Mouse (Mus musculus): ENCODE data around the gene Fam98b. TPM values are rescaled to one million over a fixed set of nuclear protein-coding genes. Genes with fewer than 3 reads are reported as not detected.
A peak's percentile ranks its signal among the peaks of the same experiment; 100 is the strongest.

Fam98b gene
- polyA plus RNA-seq (2012; rRNA removed) = 38.6 and 41.4 TPM in 2 replicates

DNA sequence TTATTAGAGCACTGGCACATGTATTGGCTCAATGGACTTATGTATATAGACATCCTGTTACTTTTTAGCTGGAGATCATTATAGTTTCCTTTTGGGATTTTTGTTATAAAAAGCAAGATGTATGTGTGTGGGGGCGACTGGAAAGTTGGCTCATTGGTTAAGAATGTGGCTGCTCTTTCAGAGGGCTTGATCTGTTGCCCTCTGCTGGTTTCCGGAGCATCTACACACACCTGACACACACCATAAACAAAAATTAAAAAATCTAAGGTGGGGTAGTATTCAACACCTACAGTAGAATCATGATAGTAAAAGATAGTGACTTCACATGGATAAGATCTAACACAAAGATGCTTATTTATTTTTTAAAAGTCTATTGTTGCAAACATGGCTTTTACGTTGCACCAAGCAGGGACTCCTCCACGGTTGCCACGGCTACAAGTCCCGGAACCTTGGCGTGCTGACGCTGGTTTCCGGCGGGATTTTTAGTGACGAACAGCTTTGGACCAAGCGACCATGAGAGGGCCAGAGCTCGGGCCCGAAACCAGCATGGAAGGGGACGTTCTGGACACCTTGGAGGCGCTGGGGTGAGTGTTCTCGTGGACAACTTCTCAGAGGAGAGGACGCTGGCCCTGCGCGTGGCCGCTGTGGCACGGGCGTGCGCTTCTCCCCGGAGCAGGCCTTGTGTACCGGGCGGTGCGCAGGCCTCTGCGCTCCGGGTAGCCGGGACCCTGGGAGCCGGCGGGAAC lies at the start of gene Fam98b:
Gene Fam98b, plus strand, starts transcription at position 485 of the 746 bp plus-strand sequence.
- DNase-seq (ENCODE audit: extremely low spot score in 1 of 2, low spot score in 1 of 2) = peak; percentile 60 to 94

DNA sequence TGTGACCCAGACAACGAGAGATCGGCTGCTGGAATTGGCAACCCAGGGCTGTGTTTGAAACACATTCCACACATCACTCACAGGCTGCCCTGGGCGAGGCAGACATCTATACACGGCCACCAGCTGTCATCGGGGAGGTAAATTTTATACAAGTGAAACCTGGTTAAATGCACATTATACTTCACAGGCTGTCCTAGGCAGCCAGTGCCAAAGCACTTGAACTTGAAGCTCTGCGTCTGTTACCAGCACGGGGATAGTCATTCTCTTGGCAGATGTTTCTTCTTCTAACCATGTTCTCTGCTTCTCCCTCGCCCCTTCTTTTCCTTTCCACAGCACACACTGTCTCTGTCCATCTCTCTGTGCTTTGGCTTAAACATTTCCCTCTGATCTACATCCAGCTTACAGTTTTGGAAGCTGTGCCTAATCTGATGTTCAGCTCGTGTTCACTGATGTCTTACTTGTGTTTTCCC lies 48.6 kb upstream of the Fam98b start:
- no peak for DNase-seq (ENCODE audit: extremely low spot score in 1 of 2, low spot score in 1 of 2)

DNA sequence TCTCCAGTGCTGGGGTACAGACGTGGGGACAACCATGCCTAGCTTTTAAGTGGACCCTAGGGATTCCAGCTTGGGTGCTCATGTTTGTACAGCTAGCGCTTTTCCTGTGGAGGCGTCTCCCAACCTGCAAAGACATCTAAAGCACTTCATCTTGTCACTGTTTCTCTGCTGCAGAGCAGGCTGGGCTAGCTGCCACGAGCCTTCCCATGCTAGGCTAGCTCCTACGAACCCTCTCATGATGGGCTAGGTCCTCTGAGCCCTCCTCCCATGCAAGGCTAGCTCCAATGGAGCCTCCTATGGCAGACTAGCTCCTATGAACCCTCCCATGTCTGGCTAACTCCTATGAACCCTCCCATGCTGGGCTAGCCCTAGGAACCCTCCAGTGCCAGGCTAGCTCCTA lies 46.2 kb upstream of the Fam98b start:
- peak; percentile 43 to 56 for DNase-seq (ENCODE audit: extremely low spot score in 1 of 2, low spot score in 1 of 2)

DNA sequence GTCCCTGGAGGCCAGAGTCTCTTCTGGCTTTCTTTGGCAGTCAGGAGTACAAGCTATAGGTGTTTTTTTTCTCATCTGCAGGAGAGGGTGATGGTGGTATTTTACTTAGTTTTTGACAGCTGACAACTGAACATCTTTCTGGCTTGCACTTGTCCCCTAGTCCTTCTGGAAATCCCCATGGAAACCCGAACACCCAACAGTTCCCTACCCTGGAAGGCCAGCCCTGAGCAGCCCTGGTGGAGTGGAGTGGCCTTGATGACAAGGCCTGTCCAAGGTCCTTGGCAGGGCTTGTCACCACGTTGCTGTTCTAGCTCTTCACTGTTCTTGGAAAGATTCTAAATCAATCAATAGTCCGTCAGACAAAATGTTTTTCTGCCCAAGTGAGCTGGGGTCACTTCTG lies 45.0 kb upstream of the Fam98b start:
- no peak for DNase-seq (ENCODE audit: extremely low spot score in 1 of 2, low spot score in 1 of 2)

DNA sequence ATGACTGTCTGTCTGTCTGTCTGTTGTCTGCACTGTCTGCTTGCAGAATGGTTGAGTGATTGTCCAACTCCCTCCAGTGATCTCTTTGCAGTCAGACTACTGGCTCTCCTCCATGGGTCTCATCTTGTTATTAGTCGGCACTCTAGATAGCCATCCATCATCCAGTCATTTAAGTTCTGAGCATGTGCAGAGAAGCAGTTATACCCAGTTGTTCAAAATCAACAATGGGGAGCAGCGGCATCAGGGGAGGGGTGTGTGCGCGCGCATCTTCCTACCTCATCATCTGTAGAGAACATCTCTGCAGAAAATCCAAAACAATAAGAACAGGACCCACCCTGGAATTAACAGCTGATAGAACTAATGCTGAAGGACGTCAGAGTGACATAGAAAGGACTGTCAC lies 44.5 kb upstream of the Fam98b start:
- DNase-seq (ENCODE audit: extremely low spot score in 1 of 2, low spot score in 1 of 2) = no peak

DNA sequence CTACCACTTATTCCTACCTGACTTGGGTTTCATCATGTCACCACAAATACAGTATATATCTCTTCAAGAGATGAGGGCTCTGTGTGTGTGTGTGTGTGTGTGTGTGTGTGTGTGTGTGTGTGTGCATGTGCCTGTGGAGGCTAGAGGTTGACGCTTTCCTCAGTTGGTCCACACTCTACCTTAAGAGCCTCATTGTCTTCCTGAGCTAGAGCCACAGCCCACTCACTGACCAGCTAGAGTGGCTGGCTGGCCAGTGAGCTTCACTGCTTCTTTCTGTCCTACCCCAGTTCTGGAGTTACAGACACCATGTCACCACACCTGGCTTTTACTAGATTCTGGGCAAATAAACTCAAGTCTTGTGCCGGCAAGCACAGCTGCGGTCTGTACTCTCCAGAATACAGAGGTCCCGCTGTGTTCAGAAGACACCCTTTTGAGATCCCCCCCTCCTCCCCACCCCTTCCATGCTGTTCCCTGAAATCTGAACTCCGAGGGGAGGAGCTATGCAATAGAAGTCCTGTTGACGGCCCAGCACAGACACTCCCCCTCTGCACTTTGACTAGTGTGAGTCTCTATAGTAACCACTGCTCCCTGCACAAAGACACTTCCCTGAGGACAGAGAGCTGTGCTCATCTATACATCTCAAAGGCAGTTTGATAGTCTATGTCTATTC lies 39.0 kb upstream of the Fam98b start:
- DNase-seq (ENCODE audit: extremely low spot score in 1 of 2, low spot score in 1 of 2) = no peak

DNA sequence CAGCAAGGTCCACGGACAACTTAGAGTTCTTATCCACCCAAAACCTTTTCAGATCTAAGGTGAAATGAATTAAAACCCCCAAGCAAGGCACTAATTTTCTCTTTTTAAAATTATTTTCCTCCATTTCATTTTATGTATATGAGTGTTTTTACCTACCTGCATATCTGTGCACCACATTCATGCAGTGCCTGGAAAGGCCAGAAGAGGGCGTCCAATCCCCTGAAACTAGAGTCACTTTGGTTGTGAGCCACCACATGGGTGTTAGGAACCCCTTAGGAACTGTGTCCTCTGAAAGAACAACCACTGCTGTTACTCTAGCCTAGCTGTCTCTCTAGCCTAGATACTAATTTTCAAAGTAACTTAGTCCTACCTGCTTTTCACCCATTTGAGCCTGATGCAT lies 33.4 kb upstream of the Fam98b start:
- DNase-seq (ENCODE audit: extremely low spot score in 1 of 2, low spot score in 1 of 2) = no peak

DNA sequence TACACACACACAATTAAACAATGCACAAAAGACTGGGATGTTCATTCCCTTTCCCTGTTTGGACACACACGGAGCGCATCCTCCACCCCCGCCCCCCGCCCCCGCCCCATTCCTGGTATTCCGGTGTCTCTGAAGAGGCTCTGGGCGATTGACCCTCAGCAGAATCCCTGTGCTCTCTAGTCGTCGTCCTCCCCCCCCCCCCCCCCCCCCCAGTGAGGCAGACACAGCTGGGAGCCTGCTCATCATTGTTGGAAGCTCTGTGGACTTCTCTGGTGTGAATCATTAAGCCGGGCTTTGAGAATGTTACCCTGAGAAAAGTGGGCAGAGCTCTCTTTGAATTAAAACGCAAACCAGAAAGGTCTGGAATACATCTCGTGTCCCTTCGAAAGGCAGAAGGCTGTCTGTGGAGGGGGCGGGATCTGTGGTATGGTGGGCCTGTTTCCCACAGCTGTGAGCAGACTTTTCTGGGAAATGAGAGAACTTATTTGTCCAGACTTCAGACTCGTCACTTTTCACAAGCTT lies 31.8 kb upstream of the Fam98b start:
- DNase-seq (ENCODE audit: extremely low spot score in 1 of 2, low spot score in 1 of 2) = peak in 1 of 2 experiments; percentile 41

DNA sequence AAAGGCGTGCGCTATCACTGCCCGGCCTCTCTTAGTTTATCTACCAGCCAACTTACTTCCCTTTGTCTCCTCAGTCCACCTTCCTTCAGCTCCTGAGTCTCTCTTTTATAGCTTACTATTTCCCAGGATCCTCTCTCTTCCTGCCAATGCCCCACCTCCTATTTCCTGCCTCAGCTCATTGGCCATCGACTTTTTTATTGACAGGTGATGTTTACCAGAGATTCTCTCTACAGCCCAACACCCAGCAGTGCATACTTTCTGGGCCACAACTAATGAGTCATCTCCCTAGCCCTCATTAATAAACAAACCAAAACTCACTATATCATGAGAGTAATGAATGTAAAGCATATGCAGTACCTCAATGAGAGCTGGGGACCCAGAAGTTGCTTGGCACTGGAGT lies 30.0 kb upstream of the Fam98b start:
- DNase-seq (ENCODE audit: extremely low spot score in 1 of 2, low spot score in 1 of 2) = no peak

DNA sequence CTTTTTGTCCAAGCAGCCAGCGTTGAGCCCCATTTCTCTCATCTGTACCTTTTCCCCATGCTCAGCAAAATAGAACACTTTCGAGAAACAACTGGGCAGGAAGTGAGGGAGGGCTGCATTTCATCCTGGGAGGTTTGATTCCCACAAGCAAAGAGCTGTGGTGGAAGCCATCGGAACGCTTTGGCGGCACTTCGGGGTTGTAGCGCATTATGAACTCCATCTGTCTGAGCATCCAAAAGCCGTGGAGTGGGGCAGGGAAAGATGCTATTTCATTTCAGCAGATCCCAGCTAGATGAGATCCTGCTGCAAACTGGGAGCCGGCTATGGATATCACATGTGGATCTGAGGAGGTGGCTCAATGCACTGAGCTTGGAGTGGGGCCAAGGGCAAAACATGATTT lies 26.9 kb upstream of the Fam98b start:
- DNase-seq (ENCODE audit: extremely low spot score in 1 of 2, low spot score in 1 of 2) = no peak

DNA sequence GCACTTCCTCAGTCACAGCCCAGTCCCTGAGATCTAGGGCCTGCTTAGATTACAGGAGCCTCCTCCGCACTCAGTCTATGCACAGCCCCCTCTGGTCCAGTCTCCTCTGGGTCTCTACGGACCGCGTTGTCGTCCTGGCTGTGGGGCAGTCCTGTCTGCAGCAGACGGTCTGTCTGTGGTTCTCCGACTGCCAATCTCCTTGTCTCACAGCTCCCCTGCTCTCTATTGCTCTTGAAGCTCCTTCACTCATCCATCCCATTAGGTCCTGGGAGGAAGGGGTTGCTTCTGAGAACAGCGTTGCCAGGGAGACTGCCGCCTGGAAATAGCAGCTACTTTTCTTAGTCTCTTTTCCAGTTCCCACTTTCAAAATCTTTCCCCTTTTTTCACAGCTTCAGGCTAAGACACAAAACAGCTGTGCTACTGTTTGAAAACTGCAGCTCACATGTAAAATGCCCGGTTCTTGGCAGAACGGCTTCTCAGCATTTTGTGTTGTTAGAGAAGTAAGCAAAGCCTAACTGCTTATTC lies 20.9 kb upstream of the Fam98b start:
- peak; percentile 24 to 68 for DNase-seq (ENCODE audit: extremely low spot score in 1 of 2, low spot score in 1 of 2)

DNA sequence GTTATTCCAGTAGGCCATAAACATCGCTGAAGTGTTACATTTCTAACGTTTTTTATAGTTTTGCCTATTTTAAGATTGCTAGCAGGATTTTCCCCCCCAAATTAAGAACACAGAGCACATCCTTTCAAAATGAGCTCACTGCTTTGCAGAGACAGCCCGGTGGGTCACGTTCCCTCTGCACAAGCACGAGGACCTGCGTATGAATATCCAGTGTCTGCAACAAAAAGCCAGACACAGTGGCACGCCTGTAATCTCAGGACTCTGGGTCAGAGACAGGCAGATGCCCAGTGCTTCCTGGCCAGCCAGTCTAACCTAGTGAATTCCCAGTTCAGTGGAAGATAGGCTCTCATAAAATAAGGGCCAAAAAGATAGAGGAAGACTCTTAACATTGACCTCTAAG lies 19.3 kb upstream of the Fam98b start:
- DNase-seq (ENCODE audit: extremely low spot score in 1 of 2, low spot score in 1 of 2) = no peak

DNA sequence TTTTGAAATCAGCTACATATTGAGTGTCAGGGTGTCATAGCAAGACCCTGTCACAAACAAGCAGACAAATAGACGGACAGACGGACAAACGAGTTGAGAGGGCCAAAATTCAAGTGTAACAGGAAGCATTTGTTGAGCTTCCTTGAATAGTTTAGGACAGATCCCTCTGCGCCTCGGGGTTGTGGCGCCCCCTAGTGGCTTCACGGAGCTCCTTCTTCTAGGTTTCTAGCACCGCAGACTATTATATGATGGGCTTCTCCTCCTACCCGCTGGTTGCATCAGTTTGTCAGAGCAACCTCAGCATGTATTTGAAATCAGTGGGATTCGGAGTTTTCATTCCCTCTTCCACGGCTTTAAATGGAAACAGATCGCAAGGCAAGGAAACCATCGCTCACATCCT lies 18.3 kb upstream of the Fam98b start:
- DNase-seq (ENCODE audit: extremely low spot score in 1 of 2, low spot score in 1 of 2) = peak; percentile 81 to 94

DNA sequence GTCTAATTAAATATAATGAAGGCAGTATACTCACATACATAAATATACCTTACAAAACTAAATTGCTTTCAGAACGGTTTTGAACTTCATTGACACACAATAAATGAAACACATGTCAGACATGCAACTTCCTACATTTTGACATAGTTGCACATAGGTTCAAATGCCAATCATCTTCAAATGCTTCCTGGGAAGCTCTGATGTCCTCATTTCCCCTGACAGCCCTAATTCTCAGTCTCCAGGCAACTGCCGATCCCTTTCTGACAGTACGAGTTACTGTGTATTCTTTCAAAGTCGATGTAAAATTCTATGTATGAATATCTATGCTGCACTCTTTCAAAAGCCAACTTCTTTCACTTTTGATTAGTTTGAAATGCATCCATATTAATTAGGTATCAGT lies 7.6 kb upstream of the Fam98b start:
- no peak for DNase-seq (ENCODE audit: extremely low spot score in 1 of 2, low spot score in 1 of 2)

DNA sequence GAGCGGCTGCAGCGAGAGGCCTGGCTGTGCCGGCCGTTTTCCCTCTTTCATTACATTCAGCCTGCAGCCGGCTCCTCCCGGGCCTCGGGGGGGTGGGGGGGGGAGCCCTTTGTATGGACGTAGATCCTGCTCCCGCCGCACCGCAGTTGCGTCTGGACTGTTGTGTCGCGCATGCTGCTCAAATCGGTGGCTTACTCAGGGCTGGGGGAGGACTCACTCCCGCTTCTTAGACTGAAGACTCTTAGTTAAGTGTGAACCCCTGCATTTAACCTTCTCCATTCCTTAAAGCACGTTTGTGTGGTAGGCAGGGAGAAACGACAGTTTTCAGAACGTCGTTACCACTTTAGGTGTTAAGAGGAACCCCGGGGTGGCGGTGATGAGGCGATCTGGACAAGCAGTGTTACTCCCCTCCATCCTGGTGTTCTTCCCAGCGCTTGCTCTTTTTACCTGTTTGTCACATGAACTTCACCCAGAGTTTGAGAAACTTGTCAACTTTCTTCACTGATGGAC lies 517 bp downstream of the Fam98b start:
- peak in 1 of 2 experiments; percentile 27 for DNase-seq (ENCODE audit: extremely low spot score in 1 of 2, low spot score in 1 of 2)

DNA sequence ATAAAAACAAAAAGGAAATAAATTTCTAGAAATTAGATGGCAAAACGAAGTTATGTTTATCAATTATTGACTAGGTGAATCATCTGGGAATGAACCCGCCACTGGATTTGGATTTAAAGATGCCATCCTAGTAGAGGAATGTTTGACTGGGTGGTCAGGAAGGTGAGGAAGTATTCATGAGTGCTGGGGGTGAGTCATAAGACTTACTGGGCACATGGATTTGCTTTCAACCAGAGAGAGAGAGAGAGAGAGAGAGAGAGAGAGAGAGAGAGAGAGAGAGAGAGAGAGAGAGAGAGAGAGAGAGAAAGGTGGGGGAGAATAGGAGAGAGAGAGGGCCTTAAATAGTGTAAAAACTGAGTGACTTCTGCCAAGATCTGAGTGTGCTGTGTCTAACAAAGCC lies 5.9 kb downstream of the Fam98b start:
- DNase-seq (ENCODE audit: extremely low spot score in 1 of 2, low spot score in 1 of 2) = no peak

DNA sequence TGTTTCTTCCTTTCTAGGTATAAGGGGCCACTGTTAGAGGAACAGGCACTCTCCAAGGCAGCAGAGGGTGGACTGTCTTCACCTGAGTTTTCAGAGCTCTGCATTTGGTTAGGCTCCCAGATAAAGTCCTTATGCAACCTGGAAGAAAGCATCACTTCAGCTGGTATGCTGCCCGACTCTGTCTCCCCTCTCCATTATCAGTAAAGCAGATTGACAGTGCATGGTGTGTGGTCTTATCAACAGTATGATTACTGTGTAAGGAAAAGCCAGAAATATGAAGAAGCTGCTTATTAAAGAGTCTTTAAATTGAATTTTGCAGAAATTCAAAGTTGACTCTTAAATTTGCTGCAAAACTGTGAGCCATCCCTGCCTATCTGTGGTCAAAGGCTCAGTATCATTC lies 8.1 kb downstream of the Fam98b start:
- DNase-seq (ENCODE audit: extremely low spot score in 1 of 2, low spot score in 1 of 2) = no peak

DNA sequence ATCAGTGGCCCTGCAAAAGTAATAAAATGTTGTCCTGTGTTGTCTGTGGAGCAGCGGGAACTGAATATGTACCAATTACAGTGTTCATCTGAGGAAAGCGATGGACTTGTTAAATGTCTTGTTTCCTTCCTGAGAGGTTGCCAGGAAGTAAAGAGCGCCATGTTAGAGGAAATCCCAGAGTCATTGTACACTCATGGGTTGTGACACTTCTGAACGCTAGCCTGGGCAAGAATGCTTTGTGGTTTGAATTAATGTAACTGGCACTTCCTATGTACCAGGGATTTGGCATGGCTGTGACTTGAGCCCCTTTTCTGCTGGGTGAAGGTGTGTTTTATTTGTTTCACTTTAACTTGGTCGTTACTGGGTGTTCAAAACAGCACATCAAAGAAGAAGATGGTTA lies 12.6 kb downstream of the Fam98b start:
- no peak for DNase-seq (ENCODE audit: extremely low spot score in 1 of 2, low spot score in 1 of 2)

DNA sequence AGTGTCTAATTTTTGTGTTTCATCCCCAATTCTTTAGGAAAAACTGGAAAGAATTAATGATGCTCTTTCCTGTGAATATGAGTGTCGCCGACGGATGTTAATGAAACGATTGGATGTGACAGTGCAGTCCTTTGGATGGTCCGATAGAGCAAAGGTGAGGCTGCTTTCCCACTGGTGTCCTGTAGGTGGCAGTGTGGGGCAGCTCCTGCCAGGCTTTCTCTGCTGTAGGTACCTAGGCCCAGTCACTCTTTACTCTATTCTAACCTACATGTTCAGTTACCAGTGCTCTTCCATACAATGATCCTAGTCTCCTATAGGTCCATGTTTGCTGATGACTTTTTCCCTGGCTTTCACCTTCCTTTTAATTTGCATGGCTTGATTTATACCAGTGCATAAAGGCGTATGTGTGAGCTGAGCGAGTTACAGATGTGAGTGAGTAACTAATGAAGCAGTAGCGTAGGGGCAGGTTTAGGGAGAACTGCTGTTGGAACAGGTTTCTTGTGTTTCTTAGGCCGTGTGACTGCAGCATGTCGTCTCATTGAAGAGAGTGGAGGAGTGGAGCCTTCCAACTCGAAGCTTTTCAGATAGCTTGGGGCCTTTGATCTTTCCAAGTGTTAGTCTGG lies 14.4 kb downstream of the Fam98b start:
- DNase-seq (ENCODE audit: extremely low spot score in 1 of 2, low spot score in 1 of 2) = peak; percentile 20 to 87

DNA sequence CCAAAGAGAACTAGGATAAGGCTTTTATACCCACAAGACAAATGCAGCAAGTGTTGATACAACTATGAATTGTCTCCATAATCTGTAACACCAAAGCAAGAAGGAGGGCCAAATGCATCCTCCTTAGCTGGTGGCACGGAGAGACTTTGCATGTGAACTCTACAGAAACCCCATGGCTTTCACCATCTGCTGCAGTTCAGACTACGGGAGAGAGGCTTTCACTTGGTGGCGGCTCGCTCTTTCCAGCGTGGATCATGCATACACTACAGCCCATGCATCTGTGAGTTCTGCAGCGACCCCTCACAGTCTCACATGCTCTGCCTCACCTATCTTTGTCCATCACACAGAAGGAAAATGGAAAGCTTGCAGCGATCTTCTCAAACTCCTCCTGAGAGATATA lies 38.8 kb downstream of the Fam98b start:
- no peak for DNase-seq (ENCODE audit: extremely low spot score in 1 of 2, low spot score in 1 of 2)

All from frontal cortex, adult 2 months (tissue).